Mouse (Mus musculus) lung, adult 2 months (tissue): Measurements from ENCODE around the gene Vmn2r104. TPM values are rescaled to one million over a fixed set of nuclear protein-coding genes. Genes with fewer than 3 reads are reported as not detected.

Source experiments
- DNase-seq: peaks from one replicate; pipeline ENCODE4 v3.0.0; 2022
- H3K4me1 ChIP-seq: fragments of 200-500 bp; 2 replicates; pipeline ENCODE4 v1.6.1; 2011; ENCODE audit warnings: low read length; ENCODE audit not compliant: control insufficient read depth, insufficient read depth
- H3K4me3 ChIP-seq: fragments of 200-500 bp; replicated peaks from 2 replicates; pipeline ENCODE3; 2011; ENCODE audit warnings: low read depth, mild to moderate bottlenecking, control low read depth, low read length; ENCODE audit errors: extremely low read depth
- CTCF ChIP-seq: fragments of 200-500 bp; IDR thresholded peaks from 2 replicates; pipeline ENCODE4 v1.5.1; 2011; ENCODE audit warnings: mild to moderate bottlenecking, low read length, control low read depth; ENCODE audit not compliant: insufficient read depth
- POLR2A ChIP-seq: fragments of 200-500 bp; IDR thresholded peaks from 2 replicates; pipeline ENCODE4 v1.6.1; 2011; ENCODE audit warnings: low read depth, mild to moderate bottlenecking, control low read depth, low read length, borderline replicate concordance; ENCODE audit errors: extremely low read depth
- WGBS: fragments of 180-500 bp; shearing (Covaris S2); methylation state at CpG from one replicate; pipeline ENCODE4 v1.1.7; 2018; 5-methylcytosine and 5-hydroxymethylcytosine counted together
- polyA plus RNA-seq: library from polyadenylated mRNA; depleted of rRNA; stranded (reverse); fragments of >200 nt; gene quantifications from 2 replicates; pipeline ENCODE4 v1.2.3, GENCODE M21; 2012; rRNA removed

Gene Vmn2r104
- polyA plus RNA-seq: not detected in 2 replicates

- WGBS: 73% methylated on average over 1 of the region's 1 CpGs
- no peak for DNase-seq
- Histone ChIP-seq H3K4me1 (no peaks in the 10 kb centered on the region), H3K4me3 (no peak within 1 kb of the TSS)
- TF ChIP-seq CTCF: no peak
- TF ChIP-seq POLR2A: no peak
These were observed at the start of gene Vmn2r104 for GRCm38 (mm10) chr17:20048236-20048635. Vmn2r104 (minus strand) TSS chr17:20048336.

GRCm38 (mm10) chr17:20074090-20074489 is 26.0 kb upstream of the Vmn2r104 start:
- 69% methylated on average over 6 of the region's 6 CpGs for WGBS
- TF ChIP-seq CTCF (no peak), POLR2A (no peak)
- Histone ChIP-seq H3K4me3 (no peak overlapping the region), H3K4me1 (no peaks in the 10 kb centered on the region)
- DNase-seq: no peak

- TF ChIP-seq POLR2A (no peak), CTCF (no peak)
- no peaks in the 10 kb centered on the region for H3K4me1 ChIP-seq
- no peak overlapping the region for H3K4me3 ChIP-seq
- no peak for DNase-seq
- 90% methylated on average over 4 of the region's 4 CpGs for WGBS
These were observed 23.7 kb upstream of the Vmn2r104 start for GRCm38 (mm10) chr17:20071656-20072396.

Other genes starting within 250 kb of the Vmn2r104 start
- not detected in 2 replicates for gene Fpr-rs7, start 65.9 kb upstream of the Vmn2r104 start, polyA plus RNA-seq
- gene Fpr-rs6, start 134.8 kb upstream of the Vmn2r104 start, polyA plus RNA-seq: not detected in 2 replicates
- not detected in 2 replicates for gene Vmn2r105, start 186.7 kb upstream of the Vmn2r104 start, polyA plus RNA-seq
- gene Vmn2r106, start 237.2 kb upstream of the Vmn2r104 start, polyA plus RNA-seq: not detected in 2 replicates